Mouse (Mus musculus): ENCODE data around the gene Srp72. TPM values are rescaled to one million over a fixed set of nuclear protein-coding genes. Genes with fewer than 3 reads are reported as not detected.

Srp72 gene
- polyA plus RNA-seq, 1 experiment, result 36.2 TPM

DNA sequence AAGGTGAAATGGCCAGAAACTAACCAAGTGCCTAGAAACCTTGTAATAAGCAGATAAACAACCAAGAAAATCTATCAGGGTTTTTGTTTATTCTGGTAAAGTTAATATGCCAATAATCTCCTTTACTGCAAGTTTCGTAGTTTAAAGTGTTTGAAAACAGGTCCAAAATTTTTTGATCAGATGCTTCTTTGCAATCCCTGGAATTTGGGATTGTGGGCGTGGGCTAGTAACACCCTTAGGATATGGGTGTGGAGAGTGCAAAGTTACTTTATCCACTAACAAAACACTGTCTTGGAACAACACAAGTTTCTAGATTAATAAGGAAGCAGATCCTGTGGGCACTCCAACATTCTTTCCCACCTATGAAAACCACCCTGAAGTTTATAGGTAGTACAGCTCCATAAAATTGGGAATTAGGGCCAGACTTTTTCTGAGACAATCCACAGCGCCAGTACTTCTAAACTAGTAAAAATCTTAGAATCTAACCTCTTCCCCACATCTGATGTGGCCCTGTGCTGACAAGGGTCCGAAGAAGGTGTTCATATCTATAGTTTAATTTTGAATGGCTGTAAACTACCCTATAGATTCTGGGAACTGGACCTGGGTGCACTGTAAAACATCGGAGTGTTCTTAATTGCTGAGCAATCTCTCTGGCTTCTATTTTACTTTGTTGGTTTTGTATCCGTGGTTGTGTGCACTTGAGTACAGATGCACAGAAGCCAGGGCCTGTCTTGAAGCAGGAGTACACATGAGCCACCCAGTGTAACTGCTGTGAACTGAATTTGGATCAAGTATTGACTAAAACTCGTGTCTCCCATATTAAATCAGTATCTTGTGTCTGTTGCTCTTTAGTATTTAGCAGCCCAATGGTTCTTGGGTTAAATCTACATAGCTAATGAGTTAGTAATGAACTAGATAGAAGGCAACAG lies 22.1 kb upstream of the Srp72 start:
- Histone ChIP-seq H3K36me3 (ENCODE audit: control insufficient read depth, insufficient read depth, low read length) (peaks cover 8% of the 10 kb centered on the region), H3K27me3 (ENCODE audit: control insufficient read depth, insufficient read depth, low read length) (no peaks in the 10 kb centered on the region), H3K4me3 (ENCODE audit: control insufficient read depth, insufficient read depth, low read length) (peak overlapping the region; percentile 95), H3K27ac (ENCODE audit: control insufficient read depth, insufficient read depth, low read length) (peak overlapping the region; percentile 75; the same call in 1 of the 2 replicates), H3K4me1 (replicated peaks; ENCODE audit: control insufficient read depth, insufficient read depth, low read length) (peaks cover 4% of the 10 kb centered on the region; the same call in 1 of the 2 replicates)
- DNase-seq, result no peak
- TF ChIP-seq CTCF (IDR thresholded peaks at IDR 0.05; ENCODE audit: borderline replicate concordance, control insufficient read depth, extremely low read depth, insufficient read depth, low read length, poor library complexity) (no peak), POLR2A (IDR thresholded peaks at IDR 0.05; ENCODE audit: control insufficient read depth, extremely low read depth, insufficient read depth, low read length, poor library complexity) (no peak)
- WGBS, result 5% methylated on average over 7 of the region's 7 CpGs

DNA sequence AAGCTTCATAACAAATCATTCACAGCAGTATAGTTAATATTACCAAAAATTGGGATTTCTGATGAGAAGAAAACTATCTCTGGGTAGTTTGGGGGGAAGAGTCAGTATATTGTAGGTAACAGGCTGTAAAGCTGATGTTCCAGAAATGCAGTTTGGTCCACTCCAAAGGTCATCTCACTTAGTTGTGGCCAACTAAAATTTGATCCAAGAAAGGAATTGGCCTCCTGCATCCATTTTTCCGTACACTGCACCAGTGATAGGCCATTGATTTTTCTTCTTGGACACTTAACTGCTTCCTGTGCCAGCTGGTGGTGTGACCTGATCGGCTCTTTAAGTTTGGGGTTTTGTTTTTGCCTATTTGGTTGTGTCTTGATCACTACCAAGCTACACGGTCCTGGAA lies 20.7 kb upstream of the Srp72 start:
- 74% methylated on average over 3 of the region's 3 CpGs for WGBS
- Histone ChIP-seq H3K27ac (ENCODE audit: control insufficient read depth, insufficient read depth, low read length) (no peak overlapping the region), H3K36me3 (ENCODE audit: control insufficient read depth, insufficient read depth, low read length) (peaks cover 16% of the 10 kb centered on the region), H3K4me3 (ENCODE audit: control insufficient read depth, insufficient read depth, low read length) (no peak overlapping the region), H3K27me3 (ENCODE audit: control insufficient read depth, insufficient read depth, low read length) (no peaks in the 10 kb centered on the region), H3K4me1 (replicated peaks; ENCODE audit: control insufficient read depth, insufficient read depth, low read length) (peaks cover 4% of the 10 kb centered on the region; the same call in 1 of the 2 replicates)
- DNase-seq, result no peak
- TF ChIP-seq CTCF (IDR thresholded peaks at IDR 0.05; ENCODE audit: borderline replicate concordance, control insufficient read depth, extremely low read depth, insufficient read depth, low read length, poor library complexity), result no peak
- TF ChIP-seq POLR2A (IDR thresholded peaks at IDR 0.05; ENCODE audit: control insufficient read depth, extremely low read depth, insufficient read depth, low read length, poor library complexity), result no peak

DNA sequence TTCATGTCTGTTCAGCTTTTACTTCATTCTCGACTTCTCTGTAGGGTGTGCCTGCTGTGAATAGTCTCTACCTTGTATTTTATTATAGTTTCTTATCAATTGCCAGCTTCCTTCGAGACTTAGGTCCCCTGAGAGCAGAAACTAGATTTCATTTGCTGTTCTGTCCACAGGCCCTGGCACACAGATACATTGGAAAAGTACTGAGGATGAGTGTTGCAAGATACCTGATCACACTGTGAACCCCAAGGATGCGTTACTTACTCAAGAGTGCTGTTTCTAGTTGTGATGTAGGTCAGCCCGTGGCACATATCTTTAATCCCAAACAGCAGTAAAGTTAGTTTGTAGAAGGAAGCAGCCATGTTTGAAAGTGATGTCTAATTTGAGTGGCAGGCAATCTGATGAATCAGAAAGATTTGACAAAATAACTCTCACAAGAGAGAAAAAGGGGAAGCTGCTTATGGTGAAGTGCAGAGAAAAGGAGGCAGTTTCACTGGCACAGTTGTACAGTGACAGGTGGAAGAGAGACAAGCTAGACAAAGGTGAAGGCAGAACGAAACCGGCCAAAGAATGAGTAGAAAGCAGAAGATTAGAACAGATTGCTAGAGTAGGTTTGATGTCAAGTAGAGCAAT lies 20.1 kb upstream of the Srp72 start:
- Histone ChIP-seq H3K4me1 (replicated peaks; ENCODE audit: control insufficient read depth, insufficient read depth, low read length) (peaks cover 4% of the 10 kb centered on the region; the same call in 1 of the 2 replicates), H3K27ac (ENCODE audit: control insufficient read depth, insufficient read depth, low read length) (no peak overlapping the region), H3K4me3 (ENCODE audit: control insufficient read depth, insufficient read depth, low read length) (no peak overlapping the region), H3K27me3 (ENCODE audit: control insufficient read depth, insufficient read depth, low read length) (no peaks in the 10 kb centered on the region), H3K36me3 (ENCODE audit: control insufficient read depth, insufficient read depth, low read length) (peaks cover 19% of the 10 kb centered on the region)
- WGBS, result 59% methylated on average over 6 of the region's 6 CpGs
- TF ChIP-seq CTCF (IDR thresholded peaks at IDR 0.05; ENCODE audit: borderline replicate concordance, control insufficient read depth, extremely low read depth, insufficient read depth, low read length, poor library complexity) (no peak), POLR2A (IDR thresholded peaks at IDR 0.05; ENCODE audit: control insufficient read depth, extremely low read depth, insufficient read depth, low read length, poor library complexity) (no peak)
- no peak for DNase-seq

DNA sequence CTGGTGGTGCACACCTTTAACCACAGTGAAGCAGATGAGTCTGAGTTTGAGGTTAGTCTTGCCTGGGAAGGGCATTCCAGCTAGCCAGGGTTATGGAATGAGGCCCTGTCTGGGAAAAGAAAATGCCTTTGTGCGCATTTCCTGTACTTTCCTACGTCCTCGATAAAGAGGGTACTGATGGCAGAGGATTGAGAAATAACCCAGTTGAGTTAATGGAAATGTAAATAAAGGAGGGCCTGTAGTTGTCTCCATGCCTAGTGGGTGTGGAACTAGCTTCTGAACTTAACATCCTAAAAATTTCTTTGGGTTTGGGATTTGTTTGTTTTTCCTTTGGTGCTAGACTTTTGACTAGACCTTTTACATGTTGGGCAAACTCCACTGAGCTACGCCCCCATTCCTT lies 19.0 kb upstream of the Srp72 start:
- Histone ChIP-seq H3K4me3 (ENCODE audit: control insufficient read depth, insufficient read depth, low read length) (no peak overlapping the region), H3K4me1 (replicated peaks; ENCODE audit: control insufficient read depth, insufficient read depth, low read length) (peaks cover 1% of the 10 kb centered on the region; the same call in 1 of the 2 replicates), H3K36me3 (ENCODE audit: control insufficient read depth, insufficient read depth, low read length) (peaks cover 28% of the 10 kb centered on the region), H3K27me3 (ENCODE audit: control insufficient read depth, insufficient read depth, low read length) (no peaks in the 10 kb centered on the region), H3K27ac (ENCODE audit: control insufficient read depth, insufficient read depth, low read length) (no peak overlapping the region)
- WGBS, result 91% methylated on average over 4 of the region's 4 CpGs
- TF ChIP-seq CTCF (IDR thresholded peaks at IDR 0.05; ENCODE audit: borderline replicate concordance, control insufficient read depth, extremely low read depth, insufficient read depth, low read length, poor library complexity) (no peak), POLR2A (IDR thresholded peaks at IDR 0.05; ENCODE audit: control insufficient read depth, extremely low read depth, insufficient read depth, low read length, poor library complexity) (no peak)
- no peak for DNase-seq

DNA sequence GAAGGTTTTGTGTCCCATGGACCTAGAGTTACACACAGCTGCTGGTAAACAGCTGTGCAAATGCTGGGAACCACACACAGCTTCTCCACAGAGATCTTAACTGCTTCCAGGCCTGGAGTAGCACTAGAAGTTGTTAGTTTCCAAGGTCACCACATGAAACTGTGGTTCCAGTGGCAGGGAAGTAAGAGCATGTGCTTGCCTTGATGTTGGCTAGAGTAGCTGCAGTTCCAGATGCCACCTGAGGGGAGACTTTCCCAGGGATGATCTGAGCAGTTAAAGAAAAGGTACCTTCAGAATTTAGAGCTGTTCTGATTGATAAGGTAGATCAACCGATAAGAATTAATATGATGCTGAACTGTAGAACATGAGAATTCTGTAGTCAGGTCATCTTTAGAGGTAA lies 16.5 kb upstream of the Srp72 start:
- DNase-seq, result no peak
- WGBS, result 98% methylated on average over 1 of the region's 1 CpGs
- Histone ChIP-seq H3K4me3 (ENCODE audit: control insufficient read depth, insufficient read depth, low read length) (no peak overlapping the region), H3K27ac (ENCODE audit: control insufficient read depth, insufficient read depth, low read length) (no peak overlapping the region), H3K4me1 (replicated peaks; ENCODE audit: control insufficient read depth, insufficient read depth, low read length) (no peaks in the 10 kb centered on the region), H3K36me3 (ENCODE audit: control insufficient read depth, insufficient read depth, low read length) (peaks cover 53% of the 10 kb centered on the region), H3K27me3 (ENCODE audit: control insufficient read depth, insufficient read depth, low read length) (no peaks in the 10 kb centered on the region)
- TF ChIP-seq POLR2A (IDR thresholded peaks at IDR 0.05; ENCODE audit: control insufficient read depth, extremely low read depth, insufficient read depth, low read length, poor library complexity) (no peak), CTCF (IDR thresholded peaks at IDR 0.05; ENCODE audit: borderline replicate concordance, control insufficient read depth, extremely low read depth, insufficient read depth, low read length, poor library complexity) (no peak)

DNA sequence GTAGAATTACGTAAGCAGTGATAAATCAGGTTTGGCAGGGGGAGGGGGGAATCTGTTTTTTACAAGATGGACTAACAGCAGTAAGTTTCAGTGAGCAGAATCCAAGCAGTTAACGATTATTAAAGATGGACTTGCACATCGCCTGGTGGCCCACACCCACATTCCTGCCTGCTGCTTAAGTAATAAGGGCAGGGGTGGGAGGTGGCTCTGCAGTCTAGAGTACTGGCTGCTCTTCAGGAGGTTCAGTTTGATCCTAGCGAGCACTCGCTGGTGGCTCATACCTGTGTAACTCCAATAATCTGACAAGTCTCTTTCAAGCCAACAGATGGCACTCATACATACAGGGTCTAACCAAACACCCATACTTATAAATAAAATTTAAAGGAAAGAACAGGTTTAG lies 14.9 kb upstream of the Srp72 start:
- DNase-seq, result no peak
- Histone ChIP-seq H3K27ac (ENCODE audit: control insufficient read depth, insufficient read depth, low read length) (no peak overlapping the region), H3K36me3 (ENCODE audit: control insufficient read depth, insufficient read depth, low read length) (peaks cover 60% of the 10 kb centered on the region), H3K27me3 (ENCODE audit: control insufficient read depth, insufficient read depth, low read length) (no peaks in the 10 kb centered on the region), H3K4me3 (ENCODE audit: control insufficient read depth, insufficient read depth, low read length) (no peak overlapping the region), H3K4me1 (replicated peaks; ENCODE audit: control insufficient read depth, insufficient read depth, low read length) (no peaks in the 10 kb centered on the region)
- no peak for TF ChIP-seq POLR2A (IDR thresholded peaks at IDR 0.05; ENCODE audit: control insufficient read depth, extremely low read depth, insufficient read depth, low read length, poor library complexity)
- WGBS, result 92% methylated on average over 5 of the region's 5 CpGs
